Mouse (Mus musculus) spleen, postnatal 4 days (tissue): ENCODE results near the gene Copg2.

ENCODE experiments used
- DNase-seq, 2 experiments: peaks; one replicate each; pipeline ENCODE4 v3.0.0; 2022; ENCODE audit warnings: low spot score in 2 of 2

The Copg2 gene

GRCm38 (mm10) chr6:30896195-30896985 lies at the start of gene Copg2:
Copg2 (minus strand) TSS chr6:30896794.
- DNase-seq = peak; percentile 96 to 99

GRCm38 (mm10) chr6:30939264-30939663 lies 42.7 kb upstream of the Copg2 start:
- no peak for DNase-seq

DNA sequence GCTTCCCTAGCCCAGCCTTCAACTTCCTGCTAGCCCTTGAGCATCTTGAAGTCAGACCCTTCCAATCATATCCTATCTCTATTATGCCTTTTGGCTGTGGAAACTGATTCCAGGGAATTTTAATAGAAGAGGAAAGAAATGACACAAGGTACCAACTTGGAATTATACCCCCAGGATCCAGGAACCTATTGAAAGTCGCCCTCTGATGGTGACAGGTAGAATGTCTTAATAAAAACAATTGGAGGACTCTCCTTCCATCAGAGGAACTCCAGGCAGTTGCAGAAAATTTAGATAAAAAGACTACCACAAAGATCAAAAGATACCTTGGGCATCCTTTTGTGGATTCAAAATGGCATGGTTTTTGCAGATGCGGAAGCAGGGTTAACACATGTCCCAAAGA lies 26.2 kb upstream of the Copg2 start:
- DNase-seq = no peak

GRCm38 (mm10) chr6:30921826-30922225 lies 25.2 kb upstream of the Copg2 start:
- no peak for DNase-seq

GRCm38 (mm10) chr6:30920834-30921675 lies 24.5 kb upstream of the Copg2 start:
- no peak for DNase-seq

- DNase-seq = no peak
Observed at GRCm38 (mm10) chr6:30915473-30915872, 18.9 kb upstream of the Copg2 start, which contains the start of gene Tsga13. Tsga13 (minus strand) TSS chr6:30915573.

DNA sequence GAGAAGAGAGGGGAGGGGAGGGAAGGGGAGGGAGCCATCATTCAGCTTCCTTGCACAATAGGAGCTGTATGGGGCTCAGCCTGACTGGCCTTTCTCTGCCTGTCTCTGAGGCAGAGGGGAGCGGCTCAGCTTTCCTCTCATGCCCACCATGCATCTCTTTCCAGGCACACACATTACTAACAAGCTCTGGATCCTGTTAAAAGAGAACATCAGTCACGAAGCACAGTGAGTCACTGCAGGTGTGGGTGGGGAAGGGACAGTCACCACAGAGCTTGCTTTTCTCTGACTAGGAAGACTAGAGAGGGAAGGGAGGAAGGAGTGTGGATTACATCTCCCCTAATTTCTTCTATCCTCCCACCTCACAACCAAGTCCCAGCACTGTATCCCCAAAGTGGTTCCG lies 11.4 kb upstream of the Copg2 start:
- DNase-seq = no peak

DNA sequence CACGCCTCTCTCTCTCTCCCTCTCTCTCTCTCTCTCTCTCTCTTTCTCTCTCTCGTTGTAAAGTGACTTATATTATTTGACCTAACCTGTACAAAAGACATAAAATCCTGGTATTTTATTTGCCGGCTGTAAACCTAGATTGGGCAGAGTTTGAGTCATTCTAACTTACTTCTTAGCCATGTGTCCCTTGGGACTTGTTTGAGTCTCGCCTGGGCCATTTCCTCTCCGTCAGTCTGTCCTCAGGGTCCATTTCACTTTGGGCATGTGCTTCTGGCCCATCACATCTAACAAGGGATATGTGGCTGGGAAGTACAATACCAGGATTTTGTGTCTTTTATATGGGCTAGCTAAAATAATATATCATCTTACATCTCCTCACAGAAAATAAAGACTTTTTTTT lies 8.3 kb upstream of the Copg2 start:
- DNase-seq = no peak

DNA sequence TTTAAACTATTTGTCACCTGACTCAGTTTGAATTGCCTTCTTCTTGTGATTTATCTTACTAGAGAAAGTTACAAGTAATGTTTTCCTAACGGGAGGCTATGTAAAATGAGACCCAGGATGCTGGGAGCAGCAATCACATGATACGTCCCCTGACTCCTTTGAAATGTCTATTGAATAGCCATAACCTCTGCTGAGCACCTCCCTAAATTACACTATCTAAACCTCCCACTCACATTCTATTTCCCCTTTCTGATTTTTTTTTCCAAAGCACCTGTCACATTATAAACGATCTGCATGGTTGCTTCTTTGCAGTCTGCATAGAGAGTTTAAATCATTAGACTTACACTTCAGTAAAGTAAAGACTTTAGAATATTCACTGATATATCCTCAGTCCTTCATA lies 7.4 kb upstream of the Copg2 start:
- no peak for DNase-seq

DNA sequence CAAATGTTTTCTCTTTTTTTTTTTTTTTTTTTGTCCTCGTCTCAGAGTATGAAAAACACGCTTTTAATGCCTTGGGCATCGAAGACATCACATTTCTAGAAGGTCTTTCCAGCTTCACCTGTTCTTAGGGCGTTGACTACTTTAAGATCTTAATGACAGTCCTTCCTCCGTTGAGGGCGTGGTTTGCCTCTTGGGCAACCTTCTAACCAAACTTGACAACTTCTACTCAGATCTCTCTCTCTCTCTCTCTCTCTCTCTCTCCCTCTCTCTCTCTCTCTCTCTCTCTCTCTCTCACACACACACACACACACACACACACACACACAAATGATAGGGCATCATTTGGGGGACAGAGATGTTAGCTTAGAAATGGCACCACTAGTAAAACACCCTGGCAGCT lies 926 bp upstream of the Copg2 start:
- DNase-seq = no peak

DNA sequence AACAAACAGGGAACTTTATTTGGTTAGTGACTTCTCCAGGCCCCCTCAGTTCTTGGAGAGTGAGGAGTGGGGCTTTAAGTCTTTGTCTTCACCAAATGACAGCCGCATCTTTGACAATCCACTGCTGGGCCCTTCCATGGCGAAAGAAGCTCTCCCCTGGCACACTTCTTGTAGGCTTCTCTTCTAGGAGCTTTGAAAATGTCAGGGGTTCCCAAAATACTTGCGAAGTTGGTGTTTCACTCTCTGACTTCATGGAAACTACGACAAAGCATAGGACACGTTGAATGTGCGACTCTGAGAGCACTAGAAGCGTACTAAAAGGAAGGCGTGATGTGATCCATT lies 363 bp upstream of the Copg2 start:
- no peak for DNase-seq

GRCm38 (mm10) chr6:30895819-30896194 lies 787 bp downstream of the Copg2 start:
- no peak for DNase-seq

DNA sequence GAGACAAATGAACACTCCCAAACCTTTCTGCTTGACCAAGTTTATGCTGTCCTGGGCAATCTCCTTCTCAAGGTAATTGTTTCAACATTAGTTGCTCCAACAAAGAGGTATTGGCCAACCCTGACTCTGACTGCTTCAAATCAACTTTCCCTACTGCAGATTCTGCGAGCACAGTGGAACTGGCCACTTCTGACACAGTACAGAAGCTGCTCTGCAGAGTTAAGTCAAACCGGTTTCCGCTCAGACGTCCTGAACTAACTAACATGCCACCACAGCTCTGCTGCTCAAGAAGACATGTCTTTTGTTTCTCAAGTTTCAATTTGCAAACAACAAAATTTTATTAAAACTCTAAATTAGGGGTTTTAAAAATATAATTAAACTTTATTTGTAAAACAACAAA lies 3.5 kb downstream of the Copg2 start:
- no peak for DNase-seq

GRCm38 (mm10) chr6:30891761-30892160 lies 4.8 kb downstream of the Copg2 start:
- no peak for DNase-seq

DNA sequence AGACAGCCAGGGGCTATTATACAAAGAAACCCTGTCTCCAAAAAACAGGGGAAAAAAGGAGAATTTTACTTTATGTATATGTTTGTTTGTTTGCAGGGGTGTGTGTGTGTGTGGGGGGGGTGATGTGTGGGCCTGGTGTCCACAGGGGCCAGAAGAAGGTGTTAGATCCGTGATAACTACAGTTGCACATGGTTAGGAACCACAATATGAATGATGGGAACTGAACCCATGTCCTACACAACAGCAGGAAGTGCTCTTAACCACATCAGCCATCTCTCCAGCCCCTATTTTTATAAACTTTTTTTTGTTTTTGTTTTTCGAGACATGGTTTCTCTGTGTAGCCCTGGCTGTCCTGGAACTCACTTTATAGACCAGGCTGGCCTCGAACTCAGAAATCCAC lies 11.7 kb downstream of the Copg2 start:
- DNase-seq = no peak

DNA sequence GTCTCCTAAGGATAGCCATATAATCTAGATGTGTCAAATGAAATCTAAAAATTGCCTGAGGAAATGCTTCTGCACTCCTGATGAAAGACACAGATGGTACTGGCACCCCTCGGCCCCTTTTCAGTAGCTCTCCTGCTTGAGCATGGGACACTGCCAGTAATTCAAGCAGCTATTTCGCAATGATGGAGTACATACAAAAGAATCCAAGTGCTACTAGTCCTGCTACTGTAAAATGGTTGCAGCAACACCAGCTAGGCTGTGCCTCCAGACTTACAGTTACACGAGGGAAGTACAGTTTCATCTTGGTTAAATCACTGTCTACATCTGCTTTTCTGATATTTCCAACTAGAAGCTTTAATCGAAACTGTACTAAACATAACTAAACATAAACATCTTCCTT lies 13.1 kb downstream of the Copg2 start:
- DNase-seq = no peak

- no peak for DNase-seq
Observed at GRCm38 (mm10) chr6:30876661-30877060, 19.9 kb downstream of the Copg2 start.

DNA sequence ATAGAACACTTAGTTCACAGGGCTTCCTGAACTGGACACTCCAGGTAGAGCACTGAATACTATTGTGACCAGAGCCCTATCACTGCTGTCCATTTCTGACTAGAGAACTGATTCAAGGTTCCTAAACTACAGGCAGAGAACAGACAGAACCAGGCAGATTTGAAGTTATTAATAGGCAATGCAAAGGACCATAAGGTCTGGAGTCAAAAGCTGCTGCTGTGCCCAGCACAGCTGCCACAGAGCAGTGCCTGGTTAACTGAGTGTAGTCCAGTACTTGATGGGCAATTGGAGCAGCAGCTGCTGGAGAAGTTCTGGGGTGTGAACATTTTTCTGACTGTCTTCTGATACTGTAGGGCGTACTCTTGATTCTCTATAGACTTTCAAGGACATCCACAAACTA lies 30.1 kb downstream of the Copg2 start:
- no peak for DNase-seq

DNA sequence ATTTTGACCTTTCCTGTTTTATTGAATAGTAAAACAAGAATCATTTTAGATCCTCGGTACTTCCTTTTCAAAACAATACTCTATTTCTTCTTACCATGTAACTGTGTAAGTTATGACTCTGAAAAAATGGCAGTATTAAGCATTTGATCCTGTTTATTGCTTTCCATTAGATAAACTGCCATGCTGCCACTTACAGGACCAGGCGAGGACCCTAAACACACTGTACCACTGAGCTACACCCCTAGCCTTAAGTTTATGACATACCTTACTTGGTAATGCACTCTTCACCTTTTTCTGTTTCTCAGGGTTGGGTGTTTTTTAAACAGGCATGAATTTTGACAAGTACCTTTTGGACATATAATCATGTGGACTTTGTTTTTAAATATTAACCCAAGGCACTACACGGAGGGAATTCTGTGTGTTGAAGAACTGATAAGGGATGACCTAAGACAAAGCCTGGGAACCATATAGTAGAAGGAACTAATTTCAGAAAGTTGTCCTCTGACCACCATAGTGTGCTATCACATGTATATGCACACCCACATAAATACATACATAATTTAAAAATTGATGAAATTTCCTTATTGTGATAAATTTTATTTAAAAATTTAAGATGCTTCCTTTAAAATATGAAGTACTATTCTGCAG lies 31.4 kb downstream of the Copg2 start:
- no peak for DNase-seq

DNA sequence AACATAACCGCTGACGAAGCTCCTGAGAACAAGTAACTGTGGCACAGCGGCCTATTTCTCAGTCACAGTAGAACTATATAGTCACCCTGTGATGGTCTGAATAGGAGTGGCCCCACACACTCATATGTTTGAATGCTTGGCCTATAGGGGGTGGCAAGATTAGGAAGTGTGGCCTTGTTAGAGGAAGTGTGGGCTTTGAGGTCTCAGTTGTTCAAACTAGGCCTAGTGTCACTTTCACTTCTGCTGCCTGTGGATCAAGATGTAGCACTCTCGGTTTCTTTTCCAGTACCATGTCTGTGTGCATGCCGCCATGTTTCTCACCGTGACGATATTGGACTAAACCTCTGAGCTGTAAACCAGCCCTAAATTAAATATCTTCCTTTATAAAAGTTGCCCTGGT lies 40.6 kb downstream of the Copg2 start:
- no peak for DNase-seq

DNA sequence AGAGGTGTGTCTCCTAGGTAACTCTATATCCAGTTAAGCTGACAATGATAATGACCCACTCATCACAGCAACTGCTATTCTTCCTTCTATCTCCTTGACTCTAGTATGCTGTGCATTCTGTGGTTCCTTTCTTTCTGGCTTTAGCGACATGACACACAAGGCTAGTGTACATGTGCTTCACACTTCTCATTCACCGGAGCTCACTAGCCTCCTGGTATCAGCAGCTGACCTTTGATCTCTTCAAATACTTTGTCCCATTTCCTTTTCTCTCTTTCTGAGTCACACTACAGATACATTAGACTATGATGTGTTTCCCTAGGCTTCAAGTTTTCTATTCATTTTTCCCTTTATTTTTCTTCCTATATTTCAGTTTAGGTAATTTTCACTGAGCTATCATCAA lies 41.4 kb downstream of the Copg2 start:
- DNase-seq = no peak

GRCm38 (mm10) chr6:30849818-30850217 lies 46.8 kb downstream of the Copg2 start:
- no peak for DNase-seq

DNA sequence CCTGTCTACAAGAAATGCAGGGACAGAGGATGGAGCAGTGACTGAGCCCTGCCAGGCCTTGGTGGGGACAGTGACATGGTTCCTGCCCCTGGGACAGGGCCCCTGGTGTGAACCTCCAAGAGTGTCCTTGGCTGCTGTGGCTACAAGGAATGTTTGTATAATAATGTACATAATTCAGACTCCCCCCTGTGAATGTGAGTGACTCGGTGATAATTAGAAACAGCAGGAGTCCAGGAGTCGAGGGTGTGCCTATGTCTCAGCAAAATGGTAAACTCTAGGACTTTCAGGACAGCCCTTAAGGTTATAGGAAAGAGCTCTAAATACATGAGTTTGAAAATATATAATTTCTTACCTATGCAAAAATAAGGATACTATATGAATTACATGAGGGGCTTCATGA lies 64.4 kb downstream of the Copg2 start:
- DNase-seq = no peak
